Mouse (Mus musculus) embryo, embryonic 11 days (tissue): ENCODE measurements around the gene Fam20b.
A peak's percentile ranks its signal among the peaks of the same experiment; 100 is the strongest.

Source experiments
- DNase-seq: peaks from one replicate; pipeline ENCODE4 v3.0.0-alpha.2; 2015

The Fam20b gene

DNA sequence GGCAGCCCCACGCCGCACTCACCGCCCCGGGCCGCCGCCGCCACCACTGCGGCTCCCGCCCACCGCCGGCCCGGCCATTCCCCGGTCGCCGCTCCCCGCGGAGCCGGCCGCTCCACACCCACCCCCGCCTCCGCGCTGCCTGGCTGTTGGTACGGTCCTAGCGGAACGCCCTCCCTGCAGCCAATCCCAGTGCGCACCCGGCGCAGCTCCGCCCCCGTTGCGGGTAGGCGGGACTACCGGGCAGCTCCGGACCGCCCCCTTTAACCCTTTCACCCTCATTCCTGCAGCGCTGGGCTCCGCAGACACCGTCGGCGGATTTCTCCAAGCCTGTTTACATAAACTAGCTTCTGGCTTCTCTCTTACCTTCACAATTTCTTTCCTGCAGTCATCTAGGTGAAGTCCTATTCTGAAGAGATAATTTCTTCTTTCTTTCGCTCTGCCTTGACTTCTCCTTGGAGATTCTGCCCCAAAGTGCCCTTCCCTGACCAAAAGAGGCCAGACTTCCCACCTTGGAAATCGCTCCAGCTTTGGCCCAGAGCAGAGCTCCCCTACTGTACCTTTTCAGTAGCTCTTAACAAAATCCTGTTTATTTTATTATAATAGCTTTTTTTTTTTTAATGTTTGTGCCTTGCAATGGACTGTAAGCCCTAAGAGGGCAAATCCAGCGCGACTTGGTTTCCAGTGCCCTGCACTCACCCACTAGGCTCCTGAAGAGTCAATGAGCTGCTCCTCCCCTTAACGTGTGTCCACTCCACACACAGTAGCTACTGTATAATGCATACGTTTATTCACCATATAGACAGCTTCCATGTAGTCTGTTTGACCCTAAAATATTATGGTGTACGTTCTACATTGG lies at the start of gene Fam20b:
Gene Fam20b, minus strand, starts transcription at position 137 of the 856 bp plus-strand sequence.
- DNase-seq, result peak; percentile 97

DNA sequence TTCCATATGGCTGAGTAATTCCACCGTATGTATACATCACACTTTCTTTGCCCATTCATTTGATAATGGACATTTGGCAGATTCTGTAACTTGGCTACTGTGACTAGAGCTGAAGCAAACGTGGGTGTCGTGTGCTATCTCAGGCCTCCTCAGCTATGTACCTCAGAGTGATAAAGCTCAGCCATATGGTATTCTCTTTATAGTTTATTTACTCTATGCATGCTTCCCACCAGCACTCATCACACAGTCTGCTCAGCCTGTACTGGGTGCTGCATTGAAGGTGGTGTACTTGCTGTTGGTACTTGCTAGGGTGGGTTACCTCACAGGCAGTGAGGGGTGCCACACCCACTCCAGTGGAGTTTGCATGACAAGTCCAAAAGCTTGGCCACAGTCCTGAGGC lies 46.4 kb upstream of the Fam20b start:
- DNase-seq, result no peak

DNA sequence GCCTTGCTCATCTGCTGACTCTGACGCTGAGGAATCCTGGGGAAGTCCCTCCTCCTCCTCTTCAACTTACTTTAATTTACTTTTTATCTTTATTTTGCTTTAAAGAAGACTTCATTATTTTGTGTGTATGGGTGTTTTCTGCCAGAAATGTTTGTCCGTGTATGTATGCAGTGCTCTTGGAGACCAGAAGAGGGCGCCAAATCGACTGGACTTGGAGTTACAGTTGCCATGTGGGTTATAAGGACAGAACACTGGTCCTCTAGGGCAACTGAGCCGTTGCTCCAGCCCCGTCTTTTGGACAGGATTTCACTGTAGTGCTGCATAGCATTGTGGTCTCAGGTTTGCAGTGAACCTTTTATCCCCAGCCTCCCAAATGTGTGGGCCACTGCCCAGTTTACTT lies 45.7 kb upstream of the Fam20b start:
- DNase-seq, result no peak

DNA sequence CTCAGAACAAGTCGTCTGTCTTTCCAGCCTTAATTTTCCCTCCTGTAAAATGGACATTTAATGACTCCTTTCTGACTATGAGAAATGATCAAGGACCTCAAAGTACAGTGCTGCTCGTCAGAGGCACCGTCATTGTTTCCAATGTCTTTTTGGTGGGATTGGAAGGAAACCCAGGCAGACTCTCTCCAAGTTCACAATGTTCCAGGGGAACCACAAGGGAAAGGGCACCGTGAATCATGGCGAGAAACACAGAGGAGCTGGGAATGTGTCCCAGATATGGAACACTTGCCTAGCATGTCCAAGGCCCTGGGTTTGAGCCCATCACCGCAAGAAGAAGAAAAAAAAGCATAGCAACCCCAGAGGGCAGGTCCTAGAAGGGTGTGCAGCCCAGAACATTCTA lies 44.4 kb upstream of the Fam20b start:
- DNase-seq, result no peak

DNA sequence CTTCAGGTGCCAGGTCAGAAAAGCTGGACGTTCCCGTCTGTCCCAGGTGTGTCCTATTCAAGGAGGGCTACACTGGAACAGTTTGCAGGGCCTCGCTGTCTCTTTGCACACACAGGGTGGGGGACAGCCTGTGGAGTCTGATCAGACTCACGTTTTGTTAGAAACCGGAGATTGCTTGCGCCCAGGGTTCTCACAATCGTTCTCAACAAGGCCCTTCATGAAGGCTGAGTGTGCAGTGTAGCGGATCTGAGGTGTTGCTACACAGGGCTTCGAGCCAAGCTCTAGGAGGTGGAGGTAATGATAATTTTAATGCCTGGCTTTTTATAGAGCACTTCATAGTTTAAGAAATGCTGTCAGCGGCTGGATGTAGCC lies 42.5 kb upstream of the Fam20b start:
- no peak for DNase-seq

DNA sequence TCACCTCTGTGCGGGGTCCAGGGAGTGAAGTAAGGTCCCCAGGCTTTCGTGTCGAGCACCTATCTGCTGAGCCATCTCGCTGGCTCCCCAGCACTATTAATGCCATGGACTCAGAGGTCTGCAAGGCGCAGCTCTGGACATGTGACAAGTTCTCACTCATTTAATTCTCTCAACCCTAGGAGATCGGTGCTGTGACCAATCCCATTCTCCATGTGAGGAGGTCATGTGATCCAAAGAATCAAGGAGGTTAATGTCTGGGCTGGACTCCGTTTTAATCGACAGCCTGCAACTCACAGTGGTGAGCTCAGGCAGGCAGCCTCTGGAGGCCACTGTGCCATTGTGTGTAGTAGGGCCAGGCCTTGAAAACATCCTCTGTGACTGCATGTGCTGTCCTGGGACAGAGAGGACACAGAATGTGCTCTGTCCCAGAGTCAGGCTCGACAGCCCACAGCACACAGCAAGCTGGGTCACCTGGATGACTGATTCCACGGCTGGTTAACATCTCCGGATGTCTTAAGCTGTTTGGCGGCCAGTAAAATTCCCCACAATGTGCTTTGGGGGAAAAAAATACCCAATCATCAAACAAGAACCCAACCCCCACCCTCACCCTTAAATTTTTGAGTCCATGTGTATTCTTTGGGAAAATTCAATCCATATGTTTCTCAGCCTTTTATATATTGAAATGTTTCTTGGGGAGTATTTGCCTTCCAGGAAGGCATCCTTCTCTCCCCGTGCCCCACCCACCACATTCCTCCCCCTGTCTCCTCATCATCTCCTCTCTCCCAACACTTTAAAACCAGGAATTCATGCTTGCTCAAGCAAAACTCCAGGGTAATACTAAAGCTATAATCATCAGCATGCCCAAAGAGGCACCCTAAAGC lies 41.9 kb upstream of the Fam20b start:
- peak; percentile 63 for DNase-seq

DNA sequence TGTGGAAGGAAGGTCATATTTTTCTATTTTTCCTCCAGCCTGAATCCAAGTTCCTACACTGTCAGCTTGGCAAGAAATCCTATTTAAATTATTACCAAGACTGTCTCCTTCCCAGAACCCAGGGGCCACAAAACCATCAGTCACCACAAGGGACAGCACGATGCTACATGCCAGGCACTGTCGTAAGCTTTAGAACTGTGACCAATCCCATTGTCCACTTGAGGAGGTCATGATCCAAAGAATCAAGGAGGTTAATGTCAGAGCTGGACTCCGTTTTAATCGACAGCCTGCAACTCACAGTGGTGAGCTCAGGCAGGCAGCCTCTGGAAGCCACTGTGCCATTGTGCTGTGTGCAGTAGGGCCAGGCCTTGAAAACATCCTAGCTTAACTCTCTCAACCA lies 39.4 kb upstream of the Fam20b start:
- no peak for DNase-seq

DNA sequence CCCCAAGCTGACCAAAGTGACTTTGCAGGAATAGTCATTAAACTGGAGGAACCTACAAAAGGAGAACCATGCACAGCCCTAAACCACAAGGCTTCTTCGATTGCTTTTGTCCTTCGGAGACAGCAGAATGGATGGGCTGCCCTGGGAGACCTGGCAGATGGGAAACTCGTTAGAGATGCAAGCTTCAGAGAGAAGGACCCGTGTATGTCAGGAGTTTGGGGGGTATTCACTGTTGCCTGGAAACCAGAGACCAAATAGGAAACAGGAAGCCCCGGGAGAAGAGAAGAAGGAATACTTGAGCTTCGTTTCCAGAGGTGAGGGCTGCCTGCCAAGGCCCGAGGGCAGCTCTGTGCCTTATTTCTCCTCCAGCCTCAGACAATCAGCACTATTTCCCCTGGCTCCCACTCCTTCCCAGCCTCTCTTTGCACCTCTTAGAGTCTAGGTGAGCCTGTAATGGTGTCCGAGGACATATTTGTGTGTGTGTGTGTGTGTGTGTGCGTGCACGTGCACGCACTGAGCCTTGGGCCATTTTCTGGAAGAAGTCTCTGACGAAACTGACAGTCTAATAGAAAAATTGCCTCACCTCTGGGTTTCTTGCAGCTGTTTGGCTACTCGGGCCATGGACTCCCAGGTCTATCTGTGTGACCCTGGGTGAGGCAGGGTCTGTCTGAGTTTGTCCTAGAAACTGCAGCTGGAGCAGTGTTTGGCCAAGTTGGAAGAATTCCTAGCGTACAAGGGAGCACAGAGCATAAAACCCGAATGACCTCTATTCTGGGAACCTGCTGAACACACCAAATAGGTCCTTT lies 35.9 kb upstream of the Fam20b start:
- peak; percentile 81 for DNase-seq

DNA sequence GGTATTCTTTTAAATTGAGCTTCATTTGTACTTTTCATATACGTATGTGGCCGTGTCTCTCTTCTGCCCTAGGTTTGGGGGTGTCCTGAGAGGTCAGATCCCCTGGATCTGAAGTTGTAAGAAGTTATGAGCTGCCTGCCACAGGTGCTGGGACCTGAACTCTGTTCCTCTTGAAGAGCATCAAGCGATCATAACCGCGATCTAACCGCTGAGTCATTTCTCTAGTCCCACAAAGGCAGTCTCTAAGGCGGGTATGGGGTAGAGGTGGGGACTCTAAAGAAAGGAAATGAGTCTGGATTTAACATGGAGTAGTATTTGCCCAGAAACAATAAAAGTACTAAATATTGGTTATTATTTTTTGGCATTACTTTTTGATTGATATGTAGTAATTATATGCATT lies 34.1 kb upstream of the Fam20b start:
- DNase-seq, result no peak

DNA sequence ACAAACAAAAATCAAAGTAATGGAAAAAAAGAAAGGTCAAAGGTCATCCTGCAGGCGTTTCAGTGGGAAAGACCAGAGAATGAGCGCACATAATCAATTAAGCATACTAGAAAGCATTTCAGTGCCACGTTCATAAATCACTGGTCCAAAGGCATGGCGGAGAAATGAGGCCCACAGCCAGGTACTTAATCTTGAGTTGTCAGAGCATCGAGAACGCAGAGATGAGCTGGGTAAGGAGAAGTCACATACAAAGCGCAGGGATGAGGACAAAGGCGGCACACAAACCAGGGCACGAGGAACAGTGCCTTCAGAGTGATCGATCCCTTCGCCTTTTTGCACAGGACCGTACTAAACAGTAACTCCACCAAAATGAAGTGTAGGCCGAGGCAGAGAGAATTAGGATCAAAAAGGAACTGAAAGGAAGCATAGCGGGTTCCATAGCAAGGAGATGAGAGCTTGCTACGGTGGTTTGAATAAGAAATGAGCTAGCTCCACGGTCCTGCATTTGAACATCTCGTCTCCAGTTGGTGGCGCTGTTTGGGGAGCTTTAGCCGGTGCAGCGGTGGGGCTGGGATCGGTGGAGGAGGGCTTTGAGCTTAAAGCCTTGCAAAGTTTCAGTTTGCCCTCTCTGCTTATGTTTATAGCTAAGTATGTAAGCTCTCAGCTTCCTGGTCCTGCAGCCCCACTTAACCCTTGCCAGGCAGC lies 33.3 kb upstream of the Fam20b start:
- DNase-seq, result peak; percentile 94

DNA sequence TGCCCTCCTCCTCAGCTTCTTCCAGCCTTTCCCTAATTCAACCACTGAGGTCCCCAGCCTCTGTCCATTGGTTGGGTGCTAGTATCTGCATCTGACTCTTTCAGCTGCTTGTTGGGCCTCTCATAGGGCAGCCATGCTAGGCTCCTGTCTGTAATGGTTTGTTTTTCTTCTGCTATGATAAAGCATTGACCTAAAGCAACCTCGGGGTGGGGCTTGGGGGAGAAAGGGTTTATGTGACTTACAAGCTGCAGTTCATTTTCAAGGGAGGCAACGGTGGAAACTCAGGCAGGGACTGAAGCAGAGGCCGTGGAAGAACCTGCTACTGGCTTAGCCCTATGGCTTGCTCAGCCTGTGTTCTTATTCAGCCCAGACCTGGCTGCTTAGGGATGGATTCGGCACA lies 31.4 kb upstream of the Fam20b start:
- peak; percentile 18 for DNase-seq

DNA sequence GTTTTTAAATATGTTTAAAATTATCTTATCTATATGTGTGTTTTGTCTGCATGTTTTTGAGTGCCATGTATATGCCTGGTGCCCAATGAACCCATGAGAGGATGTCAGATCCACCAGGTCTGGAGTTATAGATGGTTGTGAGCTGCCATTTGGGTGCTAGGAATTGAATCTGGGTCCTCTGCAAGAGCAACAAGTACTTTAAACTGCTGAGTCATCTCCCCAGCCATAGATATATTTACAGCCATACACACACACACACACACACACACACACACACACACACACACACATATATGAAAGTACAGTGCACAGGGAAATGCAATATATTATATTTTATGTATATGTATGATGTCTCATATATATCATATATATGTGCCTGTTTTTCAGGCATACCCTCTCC lies 30.2 kb upstream of the Fam20b start:
- DNase-seq, result no peak

DNA sequence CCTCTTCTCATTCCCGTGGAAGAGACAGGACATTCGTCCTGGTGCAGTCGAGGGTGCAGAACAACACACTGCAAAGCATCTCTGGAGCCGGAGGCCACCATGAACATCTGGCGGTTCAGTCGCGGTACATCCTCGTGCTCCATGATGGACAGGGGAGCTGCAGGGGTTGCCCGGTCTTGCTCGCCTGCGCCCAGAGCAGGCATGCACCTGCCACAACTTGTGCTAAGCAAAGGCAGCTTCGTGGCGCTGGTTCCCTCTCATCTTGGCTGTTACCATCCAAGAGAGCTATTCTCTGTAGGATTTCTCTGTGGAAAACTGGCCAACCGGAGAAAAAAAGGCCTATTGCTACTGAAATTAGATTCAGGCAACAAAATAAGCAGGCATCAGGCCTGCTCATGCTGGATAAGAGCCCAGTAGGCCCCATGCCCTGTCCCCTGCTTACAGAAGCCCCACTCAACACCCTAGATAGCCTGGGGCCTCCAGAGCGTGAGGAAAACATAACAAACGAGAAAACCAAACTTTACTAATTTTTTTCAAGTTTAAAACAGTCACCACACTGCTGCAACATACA lies 29.6 kb upstream of the Fam20b start:
- DNase-seq, result no peak

DNA sequence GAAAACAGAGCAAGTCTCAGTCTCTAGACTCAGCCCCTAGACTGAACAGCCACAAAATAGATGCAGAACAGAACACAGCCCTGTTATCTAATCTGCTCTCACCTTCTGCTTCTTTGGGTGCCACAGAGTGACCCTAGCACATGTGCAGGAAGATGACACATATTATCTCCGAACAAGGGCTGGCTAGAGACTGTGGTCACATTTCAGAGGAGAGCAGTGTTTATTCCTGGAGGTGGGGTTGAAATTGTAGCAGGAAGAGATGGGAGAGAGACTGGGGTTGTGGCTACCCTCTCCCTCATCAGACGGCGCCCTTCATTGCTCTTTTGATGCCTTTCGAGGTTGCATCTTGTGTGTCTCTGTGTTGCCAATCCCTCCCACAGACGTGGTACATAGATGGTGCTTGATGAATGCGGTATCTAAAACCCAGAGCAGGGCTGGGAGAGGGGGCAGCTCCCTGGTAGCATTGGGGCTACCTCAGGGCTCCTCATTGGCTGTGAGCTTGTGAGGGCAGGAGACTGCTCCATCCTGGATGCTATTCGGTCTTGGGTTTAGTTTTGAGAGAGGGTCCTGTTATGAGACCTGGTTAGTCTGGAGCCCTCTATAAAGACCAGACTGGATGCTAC lies 26.4 kb upstream of the Fam20b start:
- no peak for DNase-seq

DNA sequence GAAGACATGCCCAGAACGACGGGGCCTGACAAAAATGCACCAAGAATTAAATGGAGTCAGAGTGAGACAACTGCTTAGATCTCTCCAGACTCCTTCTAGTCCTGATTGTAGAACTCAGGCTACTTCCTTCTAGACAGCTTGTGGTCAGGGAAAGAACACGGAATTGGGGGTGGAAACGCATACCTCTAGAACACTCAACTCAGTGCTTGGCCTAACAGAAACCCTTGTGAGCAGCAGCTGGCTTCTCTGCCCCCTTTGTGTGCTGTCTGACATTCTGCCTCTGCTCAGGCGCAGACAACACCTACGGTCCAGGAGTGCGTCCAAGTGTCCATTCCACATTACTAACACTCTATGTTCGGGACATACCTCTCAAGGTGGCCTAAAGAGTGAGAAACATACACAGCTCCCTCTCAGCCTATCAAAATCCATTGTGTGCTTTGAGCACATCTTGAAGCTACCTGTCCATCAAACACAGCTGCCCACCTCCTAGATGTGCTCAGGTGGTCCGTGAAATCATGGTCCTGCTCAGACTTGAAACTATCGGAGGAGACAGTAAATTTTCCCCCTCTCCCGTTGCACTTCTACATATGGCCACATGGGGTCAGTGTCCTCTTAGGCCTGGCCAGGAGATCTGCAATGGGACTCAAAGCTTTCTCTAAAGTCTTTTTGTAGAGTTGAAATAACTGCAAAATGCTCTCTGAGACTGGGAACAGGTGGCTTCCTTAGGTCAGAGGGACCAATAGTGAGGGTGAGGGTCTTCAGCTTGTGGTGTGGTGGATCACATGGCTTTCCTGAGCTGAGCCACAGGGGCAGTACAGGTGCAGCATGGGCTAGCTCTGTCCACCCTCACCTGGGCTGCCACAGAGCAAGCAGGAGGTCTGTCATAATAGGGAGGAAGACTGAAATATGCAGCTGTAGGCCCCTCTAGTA lies 22.9 kb upstream of the Fam20b start:
- DNase-seq, result peak; percentile 74

DNA sequence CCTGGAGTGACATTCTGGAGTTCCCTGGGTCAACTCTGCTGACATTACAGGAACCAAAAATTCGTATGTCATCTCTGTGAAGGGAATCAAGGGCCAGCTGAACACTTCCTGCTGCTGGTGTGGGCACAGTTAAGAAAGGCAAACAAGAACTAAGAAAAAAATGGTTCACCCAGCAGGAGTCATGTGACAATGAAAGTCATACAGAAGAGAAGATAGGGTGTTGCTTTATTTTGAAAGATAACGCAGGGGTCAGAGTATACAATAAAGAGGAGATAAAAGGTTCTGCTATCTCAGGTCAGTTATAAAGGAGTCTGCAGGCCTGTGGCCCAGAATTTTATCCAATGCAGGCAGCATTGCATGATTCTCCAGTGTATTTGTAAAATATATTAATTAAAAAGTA lies 16.9 kb upstream of the Fam20b start:
- no peak for DNase-seq

DNA sequence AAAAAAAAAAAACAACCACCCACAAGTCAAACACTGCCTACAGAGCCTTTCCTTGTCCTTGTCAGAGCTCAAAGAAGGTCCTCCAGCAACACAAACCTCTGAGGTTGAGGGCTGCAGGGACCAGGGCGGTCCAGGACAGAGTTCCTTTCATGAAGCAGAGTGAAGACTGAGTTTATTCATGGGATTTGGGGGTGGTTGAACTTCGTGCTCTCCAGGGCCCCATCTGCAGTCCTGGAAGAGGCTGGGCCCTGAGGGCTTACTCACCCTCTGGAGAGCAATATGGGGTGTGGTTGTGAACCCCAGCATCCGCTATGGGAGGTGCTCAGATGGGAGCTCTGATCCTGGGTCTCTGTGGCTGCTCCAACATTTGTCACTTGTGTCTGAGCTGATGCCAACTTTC lies 15.1 kb upstream of the Fam20b start:
- no peak for DNase-seq

DNA sequence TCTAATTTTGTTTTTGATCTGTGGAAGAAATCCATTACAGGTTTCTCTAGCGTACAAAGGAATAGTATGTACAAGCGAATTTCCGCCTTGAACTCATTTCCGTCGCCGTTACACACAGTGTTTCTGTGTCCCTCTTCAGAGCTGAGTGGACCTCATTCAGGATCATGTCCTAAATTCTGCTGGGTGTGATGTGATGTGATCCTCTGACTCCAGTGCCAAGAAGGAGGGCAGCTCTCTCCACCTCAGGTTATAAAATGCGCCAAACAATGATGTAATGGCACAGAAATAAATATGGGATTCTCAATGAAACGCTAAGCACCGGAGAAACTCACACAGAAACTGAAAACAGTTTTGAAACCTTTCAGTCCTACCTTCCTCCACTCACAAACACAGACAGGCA lies 14.7 kb upstream of the Fam20b start:
- DNase-seq, result no peak

DNA sequence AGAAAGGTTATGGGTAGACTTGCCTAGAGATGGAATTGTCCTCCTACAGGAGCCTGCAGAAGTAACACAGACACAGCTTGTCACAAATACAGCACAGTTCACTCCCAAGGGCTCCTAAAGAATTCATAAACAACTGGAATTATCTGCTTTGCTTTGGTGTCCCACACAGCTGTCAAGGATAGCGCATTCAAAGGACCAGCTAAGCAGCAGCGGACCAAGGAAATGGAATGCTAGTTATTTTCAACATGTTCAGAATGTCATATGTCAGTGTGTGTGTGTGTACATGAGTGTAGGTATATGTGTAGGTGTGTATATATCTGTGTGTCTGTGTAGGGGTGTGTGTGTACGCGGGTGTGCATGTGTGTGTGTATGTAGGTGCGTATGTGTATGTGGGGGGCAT lies 14.1 kb upstream of the Fam20b start:
- DNase-seq, result no peak

DNA sequence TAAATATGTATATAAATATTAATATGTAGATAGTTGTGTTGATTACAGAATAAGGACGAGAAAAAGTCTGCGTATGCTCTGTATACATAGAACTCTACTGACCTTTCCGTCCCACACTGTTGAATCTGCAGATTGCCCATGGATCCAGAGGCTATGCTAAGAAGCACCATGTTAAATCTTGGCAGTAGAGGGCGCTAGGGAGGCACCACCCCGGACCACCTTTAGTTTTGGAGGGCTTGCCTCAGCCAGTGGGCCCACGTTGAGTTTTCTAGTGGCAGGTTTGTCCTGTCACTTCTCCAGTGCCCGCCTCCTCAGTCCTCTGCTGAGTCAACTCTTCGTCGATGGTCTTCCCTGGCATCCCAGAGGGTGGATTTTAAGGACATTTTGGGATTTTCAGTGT lies 11.9 kb upstream of the Fam20b start:
- no peak for DNase-seq
